Mouse (Mus musculus): Measurements from ENCODE around the gene Rogdi. TPM values are rescaled to one million over a fixed set of nuclear protein-coding genes. Genes with fewer than 3 reads are reported as not detected.

Gene Rogdi
- polyA plus RNA-seq, 1 experiment from 2014 or later = 59.9 TPM

GRCm38 (mm10) chr16:4960260-4960659 lies 53.1 kb downstream of the Rogdi start:
- no peak for ATAC-seq (ENCODE audit: insufficient read depth)
- no peak overlapping the region for H3K27ac ChIP-seq (ENCODE audit: low read depth)

More at GRCm38 (mm10) chr16:4960260-4960659, 53.1 kb downstream of the Rogdi start:
- no peak overlapping the region for H3K9ac ChIP-seq
- no peaks in the 10 kb centered on the region for H3K9me3 ChIP-seq (ENCODE audit: low read depth, low read length)
- TF ChIP-seq CTCF (IDR thresholded peaks at IDR 0.05; ENCODE audit: low read depth) = no peak
- no peak overlapping the region for H3K4me2 ChIP-seq
- H3K4me3 ChIP-seq (ENCODE audit: low read depth, low read length) = no peak overlapping the region
- peaks cover 28% of the 10 kb centered on the region for H3K36me3 ChIP-seq (ENCODE audit: insufficient read depth)
- no peak for DNase-seq
- 0 out of 2 replicates have a peak, but pooled peaks cover 3% of the 10 kb centered on the region for H3K4me1 ChIP-seq (ENCODE audit: insufficient read depth)
- H3K27me3 ChIP-seq (ENCODE audit: insufficient read depth, low read length) = no peaks in the 10 kb centered on the region
- WGBS = 87% methylated on average over 8 of the region's 8 CpGs

Other genes starting within 250 kb of the Rogdi start
- 85.7 and 89.9 TPM in 2 replicates for gene Cdip1, start 223.3 kb downstream of the Rogdi start, polyA plus RNA-seq (2014; fragmentation: Nextera tagmentation; extraction: Ambion mirVana)
- 1.0 and 1.1 TPM in 2 replicates for gene 4930562C15Rik, start 178.1 kb downstream of the Rogdi start, polyA plus RNA-seq (2014; fragmentation: Nextera tagmentation; extraction: Ambion mirVana)
- gene Ubald1, start 133.2 kb downstream of the Rogdi start, polyA plus RNA-seq (2014; fragmentation: Nextera tagmentation; extraction: Ambion mirVana) = 38.7 and 39.3 TPM in 2 replicates
- gene Mgrn1, start 127.3 kb downstream of the Rogdi start, polyA plus RNA-seq (2014; fragmentation: Nextera tagmentation; extraction: Ambion mirVana) = 88.0 and 88.8 TPM in 2 replicates
- 145 and 154 TPM in 2 replicates for gene Nudt16l1, start 74.8 kb downstream of the Rogdi start, polyA plus RNA-seq (2014; fragmentation: Nextera tagmentation; extraction: Ambion mirVana)
- gene Anks3, start 49.3 kb downstream of the Rogdi start, polyA plus RNA-seq (2014; fragmentation: Nextera tagmentation; extraction: Ambion mirVana) = 49.3 and 53.1 TPM in 2 replicates
- gene Sept12, start 15.7 kb downstream of the Rogdi start, polyA plus RNA-seq (2014; fragmentation: Nextera tagmentation; extraction: Ambion mirVana) = 0.14 and 0.20 TPM in 2 replicates
- gene Smim22, start 6.3 kb downstream of the Rogdi start, polyA plus RNA-seq (2014; fragmentation: Nextera tagmentation; extraction: Ambion mirVana) = 13.5 and 15.8 TPM in 2 replicates
- gene Glyr1, start 36.3 kb upstream of the Rogdi start, polyA plus RNA-seq (2014; fragmentation: Nextera tagmentation; extraction: Ambion mirVana) = 112 and 117 TPM in 2 replicates
- gene Ubn1, start 36.5 kb upstream of the Rogdi start, polyA plus RNA-seq (2014; fragmentation: Nextera tagmentation; extraction: Ambion mirVana) = 27.0 and 27.3 TPM in 2 replicates
- gene Ppl, start 118.9 kb upstream of the Rogdi start, polyA plus RNA-seq (2014; fragmentation: Nextera tagmentation; extraction: Ambion mirVana) = 3.7 and 4.7 TPM in 2 replicates
- gene Sec14l5, start 133.6 kb upstream of the Rogdi start, polyA plus RNA-seq (2014; fragmentation: Nextera tagmentation; extraction: Ambion mirVana) = 0.49 and 0.86 TPM in 2 replicates
- gene Nagpa, start 190.5 kb upstream of the Rogdi start, polyA plus RNA-seq (2014; fragmentation: Nextera tagmentation; extraction: Ambion mirVana) = 20.8 and 23.3 TPM in 2 replicates
- 3.4 and 4.5 TPM in 2 replicates for gene AU021092, start 208.7 kb upstream of the Rogdi start, polyA plus RNA-seq (2014; fragmentation: Nextera tagmentation; extraction: Ambion mirVana)
- gene Alg1, start 220.1 kb upstream of the Rogdi start, polyA plus RNA-seq (2014; fragmentation: Nextera tagmentation; extraction: Ambion mirVana) = 32.0 and 32.9 TPM in 2 replicates
- gene Eef2kmt, start 242.4 kb upstream of the Rogdi start, polyA plus RNA-seq (2014; fragmentation: Nextera tagmentation; extraction: Ambion mirVana) = 27.2 and 28.4 TPM in 2 replicates

Measured in lung, embryonic 14.5 days (tissue).